Mouse (Mus musculus) spleen, postnatal 14 days (tissue): ENCODE measurements around the gene Epb41l5.

Experiments used
- DNase-seq, 2 experiments: peaks; one replicate each; pipeline ENCODE4 v3.0.0; 2021 to 2022; ENCODE audit warnings: low spot score in 2 of 2

Gene Epb41l5

DNA sequence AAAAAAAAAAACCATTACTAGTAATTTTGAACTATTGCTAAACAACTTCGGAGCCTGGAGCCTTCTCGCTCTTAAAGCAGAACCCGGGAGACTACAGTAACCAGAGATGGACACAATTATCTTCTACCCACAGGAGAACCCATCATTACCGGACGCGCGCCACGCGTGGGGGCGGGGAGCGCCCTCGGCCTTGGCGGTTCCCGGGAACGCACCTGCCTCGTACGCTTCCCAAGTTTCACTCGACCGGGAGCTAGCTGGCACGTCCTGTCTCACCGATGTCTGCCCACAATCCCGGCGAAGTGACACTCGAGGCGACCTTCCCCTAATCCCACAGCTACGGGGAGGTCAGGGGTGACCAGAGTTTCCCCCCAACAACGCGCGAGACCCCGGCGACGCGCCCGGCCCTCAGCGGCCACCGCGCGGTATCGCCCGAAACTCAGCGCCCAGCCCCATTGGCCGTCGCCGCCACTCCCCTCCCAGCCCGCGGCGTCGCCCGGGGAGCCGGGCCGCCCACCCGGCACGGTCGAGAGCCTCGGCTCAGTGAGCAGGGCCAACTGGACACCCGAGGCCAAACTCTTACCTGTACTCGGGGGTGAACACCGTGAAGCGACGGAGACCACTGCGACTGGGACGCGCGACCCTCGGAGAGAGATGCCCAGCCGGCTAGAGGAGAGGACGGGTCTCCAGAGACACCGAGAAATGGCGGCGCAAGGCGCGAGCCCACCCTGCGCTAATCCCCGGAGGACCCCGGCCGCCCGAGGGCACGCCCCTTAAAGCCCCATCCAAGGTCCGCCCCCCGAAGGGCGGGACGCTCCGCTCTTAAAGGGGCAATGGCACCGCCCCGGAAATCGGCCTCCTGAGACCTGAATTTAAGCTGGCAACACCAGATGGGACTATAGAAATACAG lies at the start of gene Epb41l5:
Gene Epb41l5, minus strand, starts transcription at position 796 of the 907 bp plus-strand sequence.
- DNase-seq, result peak; percentile 51 to 60

DNA sequence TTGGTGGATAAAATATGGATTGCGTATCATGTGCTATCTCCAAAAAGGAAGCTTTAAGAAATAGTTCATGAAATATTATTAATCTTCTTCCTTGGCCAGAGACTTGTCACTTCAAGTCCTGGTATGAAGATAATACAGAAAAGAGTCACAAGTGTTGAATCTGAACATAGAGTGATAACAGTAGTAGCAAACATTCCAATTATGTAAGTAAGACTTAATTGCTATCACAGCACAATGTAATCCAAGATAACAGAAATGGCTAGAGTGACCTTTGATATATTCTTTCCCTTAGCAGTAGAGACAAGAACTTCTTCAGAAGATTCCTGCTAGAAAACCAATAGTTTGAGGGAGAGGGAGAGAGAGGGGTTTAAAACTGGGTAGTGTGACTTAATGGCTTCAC lies 48.1 kb upstream of the Epb41l5 start:
- no peak for DNase-seq

DNA sequence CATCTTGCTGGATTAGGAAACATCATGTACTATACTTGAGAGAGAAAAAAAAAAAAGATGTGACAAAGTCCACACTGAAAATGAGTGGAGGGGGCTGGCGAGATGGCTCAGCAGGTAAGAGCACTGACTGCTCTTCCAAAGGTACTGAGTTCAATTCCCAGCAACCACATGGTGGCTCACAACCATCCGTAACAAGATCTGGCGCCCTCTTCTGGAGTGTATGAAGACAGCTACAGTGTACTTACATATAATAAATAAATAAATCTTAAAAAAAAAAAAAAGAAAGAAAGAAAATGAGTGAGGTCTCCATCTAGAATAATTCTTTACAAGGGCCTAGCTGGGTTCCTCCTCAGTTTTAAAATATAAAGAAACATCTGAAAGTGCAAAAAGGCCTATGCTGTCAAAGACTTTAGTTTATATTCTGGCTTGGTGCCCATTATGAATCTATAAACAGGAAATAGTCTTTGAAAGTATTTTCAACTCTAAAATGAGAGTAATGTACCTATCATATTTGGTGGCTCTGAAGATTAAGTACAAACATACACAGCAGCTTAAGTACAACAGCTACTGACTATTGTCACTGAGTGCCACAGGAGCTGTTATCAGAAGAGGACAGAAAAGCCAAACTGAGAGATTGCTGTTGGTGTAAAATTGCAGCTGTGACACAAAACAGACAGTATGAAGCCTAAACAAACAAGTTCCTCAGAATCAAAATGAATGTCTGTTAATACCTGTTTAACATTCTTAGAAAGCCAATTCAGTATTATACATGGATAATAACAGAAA lies 37.2 kb upstream of the Epb41l5 start:
- no peak for DNase-seq

DNA sequence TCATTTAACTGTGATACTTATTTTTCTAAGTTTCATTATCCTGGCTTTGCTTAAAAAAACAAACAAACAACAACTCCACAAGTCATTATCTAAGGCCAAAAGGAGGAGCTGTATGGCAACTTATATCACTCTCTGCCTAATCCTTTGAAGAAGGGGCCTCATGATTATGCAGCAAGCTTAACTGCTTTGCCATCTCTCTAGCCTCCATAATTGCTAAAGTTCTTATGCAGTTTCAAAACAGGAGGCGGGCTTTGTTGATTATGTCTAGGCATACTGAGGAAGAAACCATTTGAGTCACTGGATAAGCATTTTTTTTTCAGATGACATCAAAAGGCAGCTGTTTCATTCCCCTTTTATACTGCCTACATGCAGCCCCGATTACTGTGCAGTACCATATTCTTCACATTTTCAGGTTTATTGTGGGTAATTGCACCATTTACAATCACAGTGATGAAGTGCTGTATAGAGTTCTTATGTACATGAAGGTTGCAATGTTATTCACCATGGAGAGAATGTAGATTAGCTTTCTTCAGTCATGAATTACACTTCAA lies 32.9 kb upstream of the Epb41l5 start:
- DNase-seq, result no peak

DNA sequence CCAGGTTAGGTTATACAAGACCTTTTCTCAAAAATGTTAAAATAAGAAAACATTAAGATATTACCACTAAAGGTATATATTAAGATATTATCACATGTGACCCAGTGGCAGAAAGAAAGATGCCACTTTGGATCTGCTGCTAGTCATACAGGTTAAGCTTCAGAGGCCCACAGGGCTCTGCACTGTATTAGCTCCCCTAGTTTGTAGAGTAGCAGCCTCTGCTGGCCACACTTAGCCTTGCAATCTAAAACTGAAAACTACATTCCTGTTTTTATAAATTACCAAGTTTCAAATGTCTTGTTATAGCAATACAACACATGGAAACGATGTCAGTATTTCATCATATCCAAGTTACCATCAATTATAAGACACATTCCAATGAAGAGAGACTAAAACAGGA lies 26.2 kb upstream of the Epb41l5 start:
- no peak for DNase-seq

GRCm38 (mm10) chr1:119666904-119667303 lies 18.1 kb upstream of the Epb41l5 start:
- no peak for DNase-seq

DNA sequence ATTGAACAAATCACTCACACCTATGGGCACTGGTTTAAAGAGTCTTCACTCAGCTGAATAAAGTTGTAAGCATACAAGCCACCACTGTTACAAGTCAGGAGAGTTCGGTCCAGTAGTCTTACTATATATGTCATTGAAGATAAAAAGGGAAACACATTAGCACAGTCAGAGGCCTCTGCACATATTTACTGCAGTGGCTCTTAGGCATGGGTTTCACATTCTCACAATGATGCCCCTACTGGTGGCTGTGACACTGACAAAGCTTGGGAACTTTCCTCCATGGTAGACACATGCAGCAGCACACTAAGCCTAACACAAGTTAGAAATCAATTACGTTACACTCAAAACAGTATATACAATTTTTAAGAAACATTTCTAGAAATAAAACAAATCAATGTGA lies 5.5 kb upstream of the Epb41l5 start:
- no peak for DNase-seq

DNA sequence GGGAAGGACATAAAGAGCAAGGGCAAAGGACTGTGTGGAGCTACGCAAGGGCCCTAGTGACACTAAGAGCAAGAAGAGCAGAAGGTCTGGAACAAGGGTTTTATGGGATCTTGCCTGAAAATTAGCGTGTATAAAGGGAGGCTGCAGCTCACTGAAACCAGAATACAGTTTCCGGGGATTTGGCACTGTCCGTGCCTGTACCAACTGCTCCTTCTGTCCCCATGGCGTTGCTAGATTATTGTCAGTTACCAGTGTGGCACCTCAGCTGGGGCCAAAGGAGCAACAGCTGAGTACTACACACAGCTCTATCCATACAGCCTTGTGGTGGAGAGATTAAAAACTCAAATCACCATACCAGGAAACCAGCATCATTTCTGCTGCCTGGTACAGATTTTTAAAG lies 1.6 kb upstream of the Epb41l5 start:
- DNase-seq, result no peak

DNA sequence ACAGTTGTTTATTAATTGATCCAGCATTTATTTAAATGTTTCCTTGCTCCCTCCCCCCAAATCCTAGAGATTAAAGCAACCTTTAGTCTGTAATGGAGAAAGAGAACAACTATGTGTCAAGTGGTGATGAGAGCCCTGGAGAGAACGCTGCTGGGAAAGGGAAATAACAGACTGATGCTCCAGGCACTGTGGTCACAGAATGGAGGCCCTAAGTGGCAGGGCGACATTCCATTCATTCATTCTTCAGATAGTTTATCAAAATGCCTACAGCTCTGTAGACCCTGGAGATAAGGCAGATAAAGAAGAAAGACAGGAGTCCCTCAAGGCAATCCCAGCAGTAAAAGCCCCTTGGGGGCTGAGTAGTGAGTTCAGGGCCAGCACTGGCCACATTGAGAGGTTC lies 827 bp upstream of the Epb41l5 start:
- DNase-seq, result no peak

DNA sequence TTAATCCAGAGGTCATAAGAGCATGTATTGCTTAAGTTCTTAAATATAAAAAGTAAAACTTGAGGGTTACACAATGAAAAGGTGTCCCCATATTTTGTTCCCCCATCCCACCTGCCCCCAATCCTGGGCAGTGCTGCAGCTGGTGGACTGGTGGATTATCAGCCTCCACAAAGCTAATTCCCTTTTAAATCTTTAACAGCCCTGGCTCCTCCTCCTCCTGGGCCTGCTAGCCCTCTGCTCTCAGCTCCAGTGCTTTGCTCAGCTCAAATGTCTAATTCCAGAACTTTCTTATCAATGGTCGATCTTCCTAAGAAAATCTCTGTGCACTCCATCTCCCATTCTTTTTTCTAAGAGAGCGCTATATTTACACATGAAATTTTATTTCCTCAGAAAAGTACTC lies 2.4 kb downstream of the Epb41l5 start:
- no peak for DNase-seq

- DNase-seq, result no peak
Measured at GRCm38 (mm10) chr1:119642367-119642766, 6.4 kb downstream of the Epb41l5 start.

DNA sequence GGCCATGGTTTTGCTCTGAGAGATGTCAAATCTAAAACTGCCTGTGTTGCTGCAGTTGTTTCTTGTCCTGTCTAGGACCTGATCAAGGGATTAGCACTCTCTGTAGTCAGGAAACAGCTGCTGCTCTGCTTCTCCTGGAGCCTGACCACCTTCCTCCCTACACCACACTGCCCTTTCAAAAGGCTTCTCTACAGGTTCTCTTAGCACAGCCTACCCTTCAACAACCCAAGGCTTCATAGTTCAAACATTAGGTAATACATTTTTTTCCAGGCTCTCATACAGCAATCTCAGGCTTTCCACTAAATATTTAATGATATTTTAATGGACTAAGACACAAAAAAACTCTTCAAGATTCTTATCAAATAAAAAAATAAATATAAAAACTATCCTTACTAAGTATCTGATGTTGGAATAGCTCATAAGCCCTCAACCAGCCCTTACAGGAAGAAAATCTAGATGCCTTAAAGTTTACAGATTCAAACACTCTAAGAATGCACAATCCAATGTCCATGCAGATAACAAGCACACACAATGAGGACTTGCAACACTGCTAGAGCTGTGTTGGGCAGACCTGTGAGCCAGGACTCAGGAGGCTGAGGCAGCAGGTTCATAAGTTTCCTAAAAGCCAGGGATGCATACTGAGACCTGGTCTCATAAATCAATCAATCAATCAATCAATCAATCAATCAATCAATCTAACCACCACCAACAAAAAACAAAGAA lies 7.5 kb downstream of the Epb41l5 start:
- DNase-seq, result no peak

DNA sequence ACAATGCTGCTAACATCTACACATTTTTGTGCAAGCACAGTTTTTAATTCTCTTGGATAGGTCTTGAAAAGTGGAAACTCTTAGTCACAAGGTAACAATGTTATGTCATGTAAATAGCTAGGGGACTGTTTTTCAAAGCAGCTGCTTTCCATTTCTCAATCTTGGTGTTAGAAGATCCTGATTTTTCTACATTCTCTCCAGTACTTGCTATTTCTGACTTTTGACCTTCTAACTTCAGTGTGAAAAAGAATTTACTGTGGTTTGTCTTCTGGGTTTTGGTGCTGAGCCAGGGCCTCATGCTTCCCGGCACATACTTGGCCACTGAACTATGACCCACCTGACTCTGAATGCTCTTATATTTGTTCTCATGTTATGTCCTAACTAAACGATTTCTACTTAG lies 8.8 kb downstream of the Epb41l5 start:
- no peak for DNase-seq

DNA sequence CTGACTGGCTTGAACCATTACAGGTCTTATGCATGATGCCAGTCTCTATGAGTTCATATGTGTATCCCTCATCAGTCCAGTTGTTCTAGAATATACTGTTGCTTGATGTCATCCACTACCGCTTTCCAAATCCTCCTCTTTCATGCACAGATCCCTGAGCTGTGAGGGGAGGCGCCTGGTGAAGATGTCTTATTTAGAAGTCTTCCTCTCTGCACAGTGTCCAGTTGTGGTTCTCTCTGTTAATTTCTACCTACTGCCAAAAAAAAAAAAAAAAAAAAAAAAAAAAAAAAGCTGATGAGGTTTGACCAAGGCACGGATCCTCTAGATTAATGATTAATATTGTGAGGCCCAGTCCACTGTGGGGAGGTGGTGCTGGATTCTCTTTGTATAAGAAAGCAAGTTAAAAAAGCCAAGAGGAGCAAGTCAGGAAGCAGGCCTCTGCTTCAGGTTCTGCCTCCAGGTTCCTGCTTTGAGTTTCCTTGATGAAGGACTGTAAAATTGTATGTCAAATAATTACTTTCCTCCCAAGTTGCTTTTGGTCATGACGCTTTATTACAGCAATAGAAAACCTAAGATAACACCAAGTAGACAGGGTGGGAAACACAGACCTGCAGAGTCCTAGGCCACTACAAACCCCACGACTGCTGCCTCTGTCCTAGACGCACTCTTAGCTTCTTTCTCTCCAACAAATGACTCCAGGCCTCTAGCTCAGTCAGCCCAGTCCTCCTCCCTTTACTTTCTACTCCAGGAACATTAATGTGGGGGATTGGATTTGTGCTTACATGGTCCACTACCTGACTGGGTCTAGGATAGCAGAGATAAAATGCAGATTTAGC lies 11.4 kb downstream of the Epb41l5 start:
- no peak for DNase-seq

DNA sequence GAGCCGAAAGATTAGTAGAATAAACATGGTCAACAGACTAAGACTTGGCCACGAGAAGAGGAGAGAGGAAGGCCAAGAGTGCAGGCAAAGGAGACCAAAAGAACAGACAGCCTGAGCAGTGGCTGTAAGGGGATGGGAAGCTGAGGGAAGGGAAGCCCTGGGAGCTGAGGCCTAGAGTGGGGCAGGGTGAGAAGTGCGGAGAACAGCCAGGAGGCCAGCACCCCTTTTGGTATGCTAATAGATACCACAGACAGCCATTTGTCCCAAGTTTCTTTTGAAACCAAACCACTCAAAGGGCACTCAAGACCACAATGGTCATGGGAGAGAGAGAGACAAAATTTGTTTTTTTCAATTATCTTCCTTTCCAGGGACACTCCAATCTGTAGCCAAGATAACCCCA lies 14.1 kb downstream of the Epb41l5 start:
- no peak for DNase-seq

- no peak for DNase-seq
Measured at GRCm38 (mm10) chr1:119630428-119630827, 18.4 kb downstream of the Epb41l5 start.

GRCm38 (mm10) chr1:119626837-119627236 lies 22.0 kb downstream of the Epb41l5 start:
- no peak for DNase-seq

- DNase-seq, result no peak
Measured at GRCm38 (mm10) chr1:119624444-119624843, 24.4 kb downstream of the Epb41l5 start.

GRCm38 (mm10) chr1:119605396-119605795 lies 43.4 kb downstream of the Epb41l5 start:
- no peak for DNase-seq

DNA sequence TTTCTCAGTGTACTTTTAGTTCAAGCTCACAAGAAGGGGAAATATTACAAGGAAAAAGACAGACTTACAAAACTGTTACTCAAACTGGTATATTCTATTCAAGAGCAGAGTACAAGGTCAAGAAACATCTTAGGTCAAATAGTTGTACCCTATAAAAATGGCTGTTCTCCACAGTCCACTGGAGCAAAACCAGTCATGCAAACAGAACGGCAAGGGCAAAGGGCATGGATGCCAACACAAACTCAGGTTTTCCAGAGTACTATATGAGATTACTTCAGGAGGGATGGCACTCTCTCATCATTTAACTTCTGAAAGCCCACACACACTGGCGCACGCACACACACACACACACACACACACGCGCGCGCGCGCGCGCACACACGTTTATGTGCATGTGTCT lies 46.4 kb downstream of the Epb41l5 start:
- no peak for DNase-seq

DNA sequence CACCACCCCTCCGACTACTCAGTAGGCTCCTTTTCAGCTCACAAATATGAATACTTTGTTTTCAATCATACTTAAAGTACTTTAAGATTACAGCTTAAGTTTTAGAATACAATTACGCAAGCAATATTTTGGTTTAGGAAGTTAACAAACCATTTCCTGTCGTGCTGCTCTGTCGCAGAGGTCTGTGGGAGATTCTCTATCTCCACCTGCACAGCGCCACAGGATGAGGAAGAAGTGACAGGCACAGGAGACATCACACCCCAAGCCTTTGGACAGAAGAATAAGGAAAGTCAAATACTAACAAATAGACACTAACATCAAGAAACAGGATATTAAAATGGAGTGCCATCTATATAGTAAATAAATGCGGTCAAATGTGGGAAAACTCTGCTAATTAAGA lies 49.9 kb downstream of the Epb41l5 start:
- no peak for DNase-seq
